Mouse (Mus musculus) megakaryocyte, adult 5-6 weeks (primary cell): Measurements from ENCODE around the gene Myh3. TPM values are rescaled to one million over a fixed set of nuclear protein-coding genes. Genes with fewer than 3 reads are reported as not detected.

Experiments
- ATAC-seq: 2 replicates; pipeline ENCODE4 v1.8.0; 2016; ENCODE audit warnings: mild to moderate bottlenecking, inconsistent platforms; ENCODE audit not compliant: poor library complexity, severe bottlenecking
- total RNA-seq, 2 experiments: library from RNA; stranded (forward) in 1 of 2; stranded (reverse) in 1 of 2; fragments of 153-499, 151-499 nt in 1 of 2; fragments of 221-1000, 200-1000 nt in 1 of 2; gene quantifications; 2 replicates each; pipeline versions ENCODE4 v1.2.3 to v1.2.4; 2015 to 2017

Gene Myh3
- total RNA-seq, 2 experiments from 2014 or later: 0.07 TPM; not detected in 1

- no peak for ATAC-seq
Measured at GRCm38 (mm10) chr11:67142047-67142446, 63.9 kb downstream of the Myh3 start.

GRCm38 (mm10) chr11:67143065-67143464, 65.0 kb downstream of the Myh3 start:
- ATAC-seq: no peak

GRCm38 (mm10) chr11:67143863-67144498, 65.9 kb downstream of the Myh3 start:
- ATAC-seq: no peak

GRCm38 (mm10) chr11:67144559-67145265, 66.6 kb downstream of the Myh3 start:
- ATAC-seq: no peak

GRCm38 (mm10) chr11:67145482-67146408, 67.6 kb downstream of the Myh3 start:
- no peak for ATAC-seq

GRCm38 (mm10) chr11:67146409-67147282, 68.5 kb downstream of the Myh3 start:
- no peak for ATAC-seq

- ATAC-seq: no peak
Measured at GRCm38 (mm10) chr11:67147283-67147921, 69.3 kb downstream of the Myh3 start.

GRCm38 (mm10) chr11:67148286-67149012, 70.3 kb downstream of the Myh3 start:
- ATAC-seq: no peak

GRCm38 (mm10) chr11:67150237-67150636, 72.1 kb downstream of the Myh3 start:
- ATAC-seq: no peak

- no peak for ATAC-seq
Measured at GRCm38 (mm10) chr11:67151159-67151558, 73.1 kb downstream of the Myh3 start.

Other genes with a start within 250 kb of the Myh3 start
- not detected in 2 replicates for gene Pirt, start 166.3 kb upstream of the Myh3 start, total RNA-seq (2015)
- not detected in 2 replicates for gene Pirt, start 166.3 kb upstream of the Myh3 start, total RNA-seq (2017)
- not detected in 2 replicates for gene Tmem238l, start 121.7 kb upstream of the Myh3 start, total RNA-seq (2015)
- not detected in 2 replicates for gene Tmem238l, start 121.7 kb upstream of the Myh3 start, total RNA-seq (2017)
- gene Tmem220, start 53.1 kb upstream of the Myh3 start, total RNA-seq (2015): 2.3 and 2.5 TPM in 2 replicates
- gene Tmem220, start 53.1 kb upstream of the Myh3 start, total RNA-seq (2017): 1.7 and 3.2 TPM in 2 replicates
- gene Adprm, start 25.7 kb upstream of the Myh3 start, total RNA-seq (2015): 37.3 and 38.8 TPM in 2 replicates
- gene Adprm, start 25.7 kb upstream of the Myh3 start, total RNA-seq (2017): 28.5 and 37.2 TPM in 2 replicates
- gene Sco1, start 25.6 kb upstream of the Myh3 start, total RNA-seq (2015): 5.5 and 6.7 TPM in 2 replicates
- gene Sco1, start 25.6 kb upstream of the Myh3 start, total RNA-seq (2017): 19.1 and 20.6 TPM in 2 replicates
- not detected in 2 replicates for gene Myh2, start 92.7 kb downstream of the Myh3 start, total RNA-seq (2015)
- not detected in 2 replicates for gene Myh2, start 92.7 kb downstream of the Myh3 start, total RNA-seq (2017)
- not detected in 2 replicates for gene Myh1, start 121.8 kb downstream of the Myh3 start, total RNA-seq (2015)
- gene Myh1, start 121.8 kb downstream of the Myh3 start, total RNA-seq (2017): not detected in 2 replicates
- not detected in 2 replicates for gene Myh4, start 159.7 kb downstream of the Myh3 start, total RNA-seq (2015)
- not detected in 2 replicates for gene Myh4, start 159.7 kb downstream of the Myh3 start, total RNA-seq (2017)
- not detected in 2 replicates for gene Myh8, start 198.8 kb downstream of the Myh3 start, total RNA-seq (2015)
- not detected in 2 replicates for gene Myh8, start 198.8 kb downstream of the Myh3 start, total RNA-seq (2017)
- not detected in 2 replicates for gene Myh13, start 243.4 kb downstream of the Myh3 start, total RNA-seq (2015)
- not detected in 2 replicates for gene Myh13, start 243.4 kb downstream of the Myh3 start, total RNA-seq (2017)